ENCODE assay signal across 24 mouse cellular contexts in genomic region chr14:22085411-22085810, GRCm38 (mm10).
DNase-seq lines count a peak whose midpoint lies in the region; ATAC-seq and TF ChIP-seq lines count a peak whose summit lies in the region.
"Had no signal": no experiment of that assay in that cellular context is flagged by ENCODE, and none has a peak within 500 bp of the region (broad histone marks: within the 10 kb centered on the region; RNA-seq: fewer than 3 reads in every experiment).

No protein-coding gene starts in this region.

- peaks cover 12% of the 10 kb centered on the region; the same call in 1 of the 2 replicates for H3K4me1 ChIP-seq in lung, postnatal 0 days (ENCODE audit: insufficient read depth, low read depth, low read length)

- TF ChIP-seq CTCF in lung, postnatal 0 days (IDR thresholded peaks at IDR 0.05): no peak

- intact Hi-C loops in left cerebral cortex, postnatal 25 days (cut with DNase I): no loop called here

- 71% methylated on average over 3 of the region's 3 CpGs for WGBS in lung, postnatal 0 days

- TF ChIP-seq EP300 in lung, postnatal 0 days (IDR thresholded peaks at IDR 0.05): no peak

- H3K9me3 ChIP-seq in lung, postnatal 0 days (ENCODE audit: low read length): no peaks in the 10 kb centered on the region; the same call in 1 of the 2 replicates
- H3K9me3 ChIP-seq: embryonic facial prominence, embryonic 15.5 days had no signal

- no peak overlapping the region for H3K4me2 ChIP-seq in lung, postnatal 0 days (replicated peaks; ENCODE audit: low read depth, low read length)
- H3K4me2 ChIP-seq: embryonic facial prominence, embryonic 13.5 days; embryonic facial prominence, embryonic 15.5 days; forebrain, embryonic 12.5 days had no signal

- no peaks in the 10 kb centered on the region for H3K27me3 ChIP-seq in lung, postnatal 0 days (replicated peaks; ENCODE audit: insufficient read depth, low read length)
- H3K27me3 ChIP-seq: embryonic facial prominence, embryonic 13.5 days; embryonic facial prominence, embryonic 15.5 days had no signal

- ATAC-seq in lung, postnatal 0 days: peak; percentile 27; the same call in 1 of the 2 replicates
- ATAC-seq in megakaryocyte, adult 5-6 weeks (ENCODE audit: poor library complexity, severe bottlenecking): peak; percentile 80
- peak; percentile 44; the same call in 1 of the 2 replicates for ATAC-seq in megakaryocyte progenitor cell, adult 5-6 weeks (replicated peaks; ENCODE audit: poor library complexity)
- ATAC-seq: forebrain, embryonic 14.5 days had no signal

- no peak overlapping the region for H3K27ac ChIP-seq in lung, postnatal 0 days (ENCODE audit: low read length)
- H3K27ac ChIP-seq: embryonic facial prominence, embryonic 13.5 days; embryonic facial prominence, embryonic 15.5 days; forebrain, embryonic 12.5 days had no signal

- DNase-seq in lung, postnatal 0 days (ENCODE audit: low spot score): peak; percentile 52
- no peak for DNase-seq in lung, postnatal 36 days
- DNase-seq in 416B (ENCODE audit: low read depth): peak; percentile 14
- no peak for DNase-seq in ovary, postnatal 14 days (ENCODE audit: low spot score)
- no peak for DNase-seq in left cerebral cortex, postnatal 25 days (ENCODE audit: low spot score in 2 of 2)
- no peak for DNase-seq in kidney, adult 8-10 months
- DNase-seq: adrenal gland, adult 2 months; adrenal gland, postnatal 10 days; adrenal gland, postnatal 25 days; cerebellum, adult 11 months; cerebellum, adult 18-20 months; cerebellum, adult 8-10 months; cerebellum, adult 9-11 months; cerebellum, postnatal 14 days; cerebellum, postnatal 36 days; embryo, embryonic 11 days had no signal

- no peak overlapping the region for H3K4me3 ChIP-seq in lung, postnatal 0 days (ENCODE audit: low read depth, low read length)
- H3K4me3 ChIP-seq: embryonic facial prominence, embryonic 13.5 days; embryonic facial prominence, embryonic 15.5 days; erythroblast, embryonic 14.5 days; forebrain, embryonic 10.5 days; forebrain, embryonic 12.5 days had no signal

- H3K9ac ChIP-seq in lung, postnatal 0 days (replicated peaks; ENCODE audit: low read depth): no peak overlapping the region
- H3K9ac ChIP-seq: embryonic facial prominence, embryonic 13.5 days; embryonic facial prominence, embryonic 15.5 days; forebrain, embryonic 12.5 days had no signal

- no peaks in the 10 kb centered on the region for H3K36me3 ChIP-seq in lung, postnatal 0 days (ENCODE audit: insufficient read depth, low read length)
- H3K36me3 ChIP-seq: embryonic facial prominence, embryonic 13.5 days; embryonic facial prominence, embryonic 15.5 days; forebrain, embryonic 12.5 days had no signal

Comparison
In these comparisons a context has a peak if more than half of its experiments do, and no peak if none do; other contexts are left out.
1. DNase-seq: peak in lung, postnatal 0 days (single experiment) and 416B (single experiment); none in lung, postnatal 36 days (single experiment), ovary, postnatal 14 days (single experiment), left cerebral cortex, postnatal 25 days (0 of 2) and kidney, adult 8-10 months (0 of 2).
2. ATAC-seq: peak in every context shown above with its lines; median percentile 80 in megakaryocyte, adult 5-6 weeks; 44 in megakaryocyte progenitor cell, adult 5-6 weeks; 27 in lung, postnatal 0 days.